Mouse (Mus musculus): ENCODE measurements around the gene Macrod2. TPM values are rescaled to one million over a fixed set of nuclear protein-coding genes. Genes with fewer than 3 reads are reported as not detected.

The Macrod2 gene
- total and polyA plus RNA-seq, 2 experiments from 2014 or later: 37.3 to 67.2 TPM

GRCm38 (mm10) chr2:141419806-141420205, 1024.7 kb downstream of the Macrod2 start:
- H3K4me3 ChIP-seq (ENCODE audit: low read depth, low read length): no peak overlapping the region
- H3K4me1 ChIP-seq (ENCODE audit: insufficient read depth, low read length): no peaks in the 10 kb centered on the region; the same call in 1 of the 2 replicates
- H3K9ac ChIP-seq (replicated peaks; ENCODE audit: low read length, poor library complexity, severe bottlenecking): no peak overlapping the region
- TF ChIP-seq CTCF (IDR thresholded peaks at IDR 0.05): no peak
- WGBS: 65% methylated on average over 1 of the region's 1 CpGs
- no peak overlapping the region for H3K27ac ChIP-seq (ENCODE audit: low read depth, low read length)
- no peaks in the 10 kb centered on the region for H3K27me3 ChIP-seq (ENCODE audit: insufficient read depth, low read length)
- no peak for ATAC-seq (ENCODE audit: low FRiP score)
- DNase-seq (ENCODE audit: low spot score): no peak
- no peaks in the 10 kb centered on the region for H3K36me3 ChIP-seq (ENCODE audit: insufficient read depth, low read length)
- H3K9me3 ChIP-seq (ENCODE audit: low read length): no peaks in the 10 kb centered on the region
- H3K4me2 ChIP-seq (ENCODE audit: low read depth, low read length, poor library complexity, severe bottlenecking): no peak overlapping the region

- Histone ChIP-seq H3K9me3 (ENCODE audit: low read length) (no peaks in the 10 kb centered on the region), H3K4me3 (ENCODE audit: low read depth, low read length) (no peak overlapping the region), H3K4me1 (ENCODE audit: insufficient read depth, low read length) (no peaks in the 10 kb centered on the region), H3K27me3 (ENCODE audit: insufficient read depth, low read length) (no peaks in the 10 kb centered on the region), H3K36me3 (ENCODE audit: insufficient read depth, low read length) (no peaks in the 10 kb centered on the region), H3K27ac (ENCODE audit: low read depth, low read length) (no peak overlapping the region), H3K9ac (replicated peaks; ENCODE audit: low read length, poor library complexity, severe bottlenecking) (no peak overlapping the region), H3K4me2 (ENCODE audit: low read depth, low read length, poor library complexity, severe bottlenecking) (no peak overlapping the region)
- TF ChIP-seq CTCF (IDR thresholded peaks at IDR 0.05): no peak
- ATAC-seq (ENCODE audit: low FRiP score): no peak
- no peak for DNase-seq (ENCODE audit: low spot score)
- WGBS: 76% methylated on average over 5 of the region's 5 CpGs
Observed at GRCm38 (mm10) chr2:141434084-141434483, 1039.0 kb downstream of the Macrod2 start.

GRCm38 (mm10) chr2:141434731-141435570, 1039.8 kb downstream of the Macrod2 start:
- Histone ChIP-seq H3K9ac (replicated peaks; ENCODE audit: low read length, poor library complexity, severe bottlenecking) (no peak overlapping the region), H3K36me3 (ENCODE audit: insufficient read depth, low read length) (no peaks in the 10 kb centered on the region), H3K4me1 (ENCODE audit: insufficient read depth, low read length) (no peaks in the 10 kb centered on the region), H3K27me3 (ENCODE audit: insufficient read depth, low read length) (no peaks in the 10 kb centered on the region), H3K4me2 (ENCODE audit: low read depth, low read length, poor library complexity, severe bottlenecking) (peak overlapping the region; percentile 20; the same call in 1 of the 2 replicates), H3K9me3 (ENCODE audit: low read length) (no peaks in the 10 kb centered on the region), H3K27ac (ENCODE audit: low read depth, low read length) (no peak overlapping the region), H3K4me3 (ENCODE audit: low read depth, low read length) (no peak overlapping the region)
- no peak for TF ChIP-seq CTCF (IDR thresholded peaks at IDR 0.05)
- ATAC-seq (ENCODE audit: low FRiP score) (no peak), DNase-seq (ENCODE audit: low spot score) (peak; percentile 72)
- WGBS: 51% methylated on average over 16 of the region's 16 CpGs

- Histone ChIP-seq H3K9me3 (ENCODE audit: low read length) (no peaks in the 10 kb centered on the region), H3K9ac (replicated peaks; ENCODE audit: low read length, poor library complexity, severe bottlenecking) (no peak overlapping the region), H3K4me2 (ENCODE audit: low read depth, low read length, poor library complexity, severe bottlenecking) (no peak overlapping the region), H3K4me1 (ENCODE audit: insufficient read depth, low read length) (no peaks in the 10 kb centered on the region), H3K27me3 (ENCODE audit: insufficient read depth, low read length) (no peaks in the 10 kb centered on the region), H3K27ac (ENCODE audit: low read depth, low read length) (no peak overlapping the region), H3K4me3 (ENCODE audit: low read depth, low read length) (no peak overlapping the region), H3K36me3 (ENCODE audit: insufficient read depth, low read length) (no peaks in the 10 kb centered on the region)
- no peak for ATAC-seq (ENCODE audit: low FRiP score)
- 64% methylated on average over 2 of the region's 2 CpGs for WGBS
- DNase-seq (ENCODE audit: low spot score): no peak
- TF ChIP-seq CTCF (IDR thresholded peaks at IDR 0.05): no peak
Observed at GRCm38 (mm10) chr2:141441896-141442295, 1046.8 kb downstream of the Macrod2 start.

GRCm38 (mm10) chr2:141449078-141449680, 1054.1 kb downstream of the Macrod2 start:
- WGBS: 68% methylated on average over 2 of the region's 2 CpGs
- no peak for ATAC-seq (ENCODE audit: low FRiP score)
- no peaks in the 10 kb centered on the region for H3K9me3 ChIP-seq (ENCODE audit: low read length)

GRCm38 (mm10) chr2:141463946-141464345, 1068.8 kb downstream of the Macrod2 start:
- H3K9ac ChIP-seq (replicated peaks; ENCODE audit: low read length, poor library complexity, severe bottlenecking): no peak overlapping the region
- DNase-seq (ENCODE audit: low spot score) (no peak), ATAC-seq (ENCODE audit: low FRiP score) (no peak)
- 97% methylated on average over 1 of the region's 1 CpGs for WGBS
- no peaks in the 10 kb centered on the region for H3K9me3 ChIP-seq (ENCODE audit: low read length)
- no peaks in the 10 kb centered on the region for H3K4me1 ChIP-seq (ENCODE audit: insufficient read depth, low read length)
- no peaks in the 10 kb centered on the region for H3K36me3 ChIP-seq (ENCODE audit: insufficient read depth, low read length)
- no peaks in the 10 kb centered on the region for H3K27me3 ChIP-seq (ENCODE audit: insufficient read depth, low read length)
- H3K27ac ChIP-seq (ENCODE audit: low read depth, low read length): no peak overlapping the region
- TF ChIP-seq CTCF (IDR thresholded peaks at IDR 0.05): no peak
- no peak overlapping the region for H3K4me2 ChIP-seq (ENCODE audit: low read depth, low read length, poor library complexity, severe bottlenecking)
- H3K4me3 ChIP-seq (ENCODE audit: low read depth, low read length): no peak overlapping the region

More at GRCm38 (mm10) chr2:141449078-141449680, 1054.1 kb downstream of the Macrod2 start:
- no peak overlapping the region for H3K4me3 ChIP-seq (ENCODE audit: low read depth, low read length)
- no peak overlapping the region for H3K4me2 ChIP-seq (ENCODE audit: low read depth, low read length, poor library complexity, severe bottlenecking)
- no peak overlapping the region for H3K27ac ChIP-seq (ENCODE audit: low read depth, low read length)
- no peak overlapping the region for H3K9ac ChIP-seq (replicated peaks; ENCODE audit: low read length, poor library complexity, severe bottlenecking)
- H3K27me3 ChIP-seq (ENCODE audit: insufficient read depth, low read length): no peaks in the 10 kb centered on the region
- no peak for TF ChIP-seq CTCF (IDR thresholded peaks at IDR 0.05)
- peak; percentile 41 for DNase-seq (ENCODE audit: low spot score)
- H3K36me3 ChIP-seq (ENCODE audit: insufficient read depth, low read length): no peaks in the 10 kb centered on the region
- no peaks in the 10 kb centered on the region for H3K4me1 ChIP-seq (ENCODE audit: insufficient read depth, low read length)

All from midbrain, postnatal 0 days (tissue).